Mouse (Mus musculus): ENCODE measurements around the gene Ano1. TPM values are rescaled to one million over a fixed set of nuclear protein-coding genes. Genes with fewer than 3 reads are reported as not detected.
A peak's percentile ranks its signal among the peaks of the same experiment; 100 is the strongest.

Gene Ano1
- polyA plus RNA-seq, 1 experiment from 2014 or later = 26.0 TPM

- Histone ChIP-seq H3K4me1 (ENCODE audit: control insufficient read depth, insufficient read depth, low read length) (no peaks in the 10 kb centered on the region; the same call in 1 of the 2 replicates), H3K4me3 (ENCODE audit: low read depth, low read length) (no peak overlapping the region), H3K4me2 (no peak overlapping the region), H3K27ac (ENCODE audit: low read depth, low read length) (no peak overlapping the region), H3K9me3 (ENCODE audit: control insufficient read depth, low read length) (no peaks in the 10 kb centered on the region), H3K36me3 (ENCODE audit: control insufficient read depth, insufficient read depth, low read length) (no peaks in the 10 kb centered on the region), H3K27me3 (ENCODE audit: control insufficient read depth, insufficient read depth, low read length) (peaks cover 4% of the 10 kb centered on the region), H3K9ac (ENCODE audit: low read length) (no peak overlapping the region)
- ATAC-seq (ENCODE audit: low FRiP score) (no peak), DNase-seq (ENCODE audit: low spot score, missing footprints) (no peak)
- WGBS = 53% methylated on average over 6 of the region's 6 CpGs
These were observed 193.2 kb downstream of the Ano1 start for GRCm38 (mm10) chr7:144558552-144558951.

DNA sequence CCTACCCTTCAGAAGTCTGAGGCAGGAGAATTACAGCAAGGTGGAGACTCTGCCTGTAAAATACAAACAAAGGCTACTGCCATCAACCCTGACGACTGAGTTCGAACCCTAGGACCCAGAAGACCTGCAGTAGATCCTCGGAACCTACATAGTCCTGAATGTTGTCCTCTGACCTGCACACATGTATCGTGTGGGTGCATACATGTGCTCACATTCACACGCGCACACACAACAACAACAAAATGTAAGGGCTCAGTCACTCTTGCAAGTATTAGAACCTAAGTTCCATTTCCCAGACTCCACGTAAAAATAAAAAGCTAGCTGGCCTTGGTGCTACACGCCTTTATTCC lies 197.7 kb downstream of the Ano1 start:
- Histone ChIP-seq H3K27me3 (ENCODE audit: control insufficient read depth, insufficient read depth, low read length) (peaks cover 4% of the 10 kb centered on the region), H3K9me3 (ENCODE audit: control insufficient read depth, low read length) (no peaks in the 10 kb centered on the region), H3K4me1 (ENCODE audit: control insufficient read depth, insufficient read depth, low read length) (peaks cover 12% of the 10 kb centered on the region), H3K4me3 (ENCODE audit: low read depth, low read length) (peak overlapping the region; percentile 97), H3K9ac (ENCODE audit: low read length) (peak overlapping the region; percentile 93), H3K27ac (ENCODE audit: low read depth, low read length) (no peak overlapping the region), H3K36me3 (ENCODE audit: control insufficient read depth, insufficient read depth, low read length) (no peaks in the 10 kb centered on the region), H3K4me2 (peak overlapping the region; percentile 86)
- ATAC-seq (ENCODE audit: low FRiP score) = peak; percentile 56
- DNase-seq (ENCODE audit: low spot score, missing footprints) = peak; percentile 80
- 28% methylated on average over 8 of the region's 8 CpGs for WGBS

DNA sequence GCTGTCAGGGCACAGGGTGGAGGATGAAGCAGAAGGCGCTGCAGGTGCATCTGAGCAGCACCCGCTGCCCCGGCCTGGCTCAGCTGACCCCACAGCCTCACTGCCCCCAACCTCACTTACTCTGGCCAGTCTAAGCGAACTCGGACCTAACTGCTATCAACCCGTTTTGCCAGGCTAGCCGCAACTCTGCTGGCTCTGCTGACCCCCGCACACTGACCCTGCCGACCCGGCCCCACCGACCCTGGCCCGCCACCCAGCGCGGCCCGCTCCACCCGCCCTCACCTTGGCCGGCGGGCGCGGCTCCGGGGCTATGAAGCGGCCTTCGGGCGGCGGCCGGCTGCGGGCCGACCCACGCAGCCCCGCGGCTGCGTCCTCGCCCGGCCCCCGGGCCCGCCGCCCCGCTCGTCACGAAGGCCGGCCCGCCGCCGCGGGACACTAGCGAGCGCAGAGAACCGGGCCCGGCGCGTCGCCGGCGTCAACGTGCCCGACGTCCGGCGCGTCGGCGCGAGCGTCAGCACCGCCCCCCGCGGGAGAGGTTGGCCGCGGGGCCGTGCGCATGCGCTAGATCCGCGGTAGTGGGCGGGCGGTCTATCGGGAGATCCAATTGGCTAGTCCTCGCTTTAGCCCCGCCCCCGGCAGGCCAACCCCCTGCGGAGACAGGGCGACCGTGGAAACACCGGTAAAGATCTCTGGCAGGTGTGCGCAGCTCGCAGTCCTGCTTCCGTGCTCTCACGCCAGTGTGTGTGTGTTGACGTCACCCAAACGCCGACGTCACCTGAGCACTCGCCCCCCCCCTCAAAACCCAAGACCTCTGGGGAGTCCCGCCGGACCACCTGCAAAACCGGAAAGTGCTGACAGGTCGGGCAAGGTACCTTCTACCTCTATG lies 198.3 kb downstream of the Ano1 start, which contains the start of gene Ppfia1:
TSS of gene Ppfia1 (minus strand) at position 493 of the 886 bp plus-strand sequence.
- ATAC-seq (ENCODE audit: low FRiP score) = peak; percentile 94
- H3K9ac ChIP-seq (ENCODE audit: low read length) = peak within 1 kb of the TSS; percentile 93
- WGBS = under 1% methylated on average over 76 of the region's 97 CpGs
- peaks cover 12% of the 10 kb centered on the region for H3K4me1 ChIP-seq (ENCODE audit: control insufficient read depth, insufficient read depth, low read length)
- no peaks in the 10 kb centered on the region for H3K9me3 ChIP-seq (ENCODE audit: control insufficient read depth, low read length)
- H3K27me3 ChIP-seq (ENCODE audit: control insufficient read depth, insufficient read depth, low read length) = peaks cover 4% of the 10 kb centered on the region
- DNase-seq (ENCODE audit: low spot score, missing footprints) = peak; percentile 100
- H3K36me3 ChIP-seq (ENCODE audit: control insufficient read depth, insufficient read depth, low read length) = no peaks in the 10 kb centered on the region
- peak within 1 kb of the TSS; percentile 97 for H3K4me3 ChIP-seq (ENCODE audit: low read depth, low read length)
- H3K4me2 ChIP-seq = peak within 1 kb of the TSS; percentile 86
- no peak within 1 kb of the TSS; the same call in 1 of the 2 replicates for H3K27ac ChIP-seq (ENCODE audit: low read depth, low read length)

DNA sequence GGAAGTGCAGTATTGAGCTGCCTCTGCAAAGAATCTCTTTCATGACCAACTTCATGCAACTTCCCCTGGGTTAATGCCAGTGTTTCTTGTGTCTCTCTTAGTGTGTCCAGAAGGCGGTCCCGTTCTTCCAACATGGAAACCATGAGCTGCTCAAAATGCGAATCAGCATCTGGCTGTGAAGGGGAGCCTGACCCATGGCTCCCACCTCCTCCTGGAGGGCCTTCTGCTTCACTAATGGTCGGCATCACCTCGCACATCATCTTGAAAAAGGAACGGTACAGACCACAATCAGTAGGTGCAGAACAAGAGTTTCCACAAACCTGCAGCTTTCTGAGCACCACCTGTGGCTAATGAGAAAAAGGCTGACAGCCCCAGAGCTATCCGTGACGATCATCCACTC lies 199.5 kb downstream of the Ano1 start:
- peaks cover 12% of the 10 kb centered on the region for H3K4me1 ChIP-seq (ENCODE audit: control insufficient read depth, insufficient read depth, low read length)
- peaks cover 4% of the 10 kb centered on the region for H3K27me3 ChIP-seq (ENCODE audit: control insufficient read depth, insufficient read depth, low read length)
- no peak for ATAC-seq (ENCODE audit: low FRiP score)
- WGBS = 92% methylated on average over 8 of the region's 8 CpGs
- DNase-seq (ENCODE audit: low spot score, missing footprints) = peak; percentile 47
- H3K9ac ChIP-seq (ENCODE audit: low read length) = peak overlapping the region; percentile 93
- H3K36me3 ChIP-seq (ENCODE audit: control insufficient read depth, insufficient read depth, low read length) = no peaks in the 10 kb centered on the region
- no peak overlapping the region for H3K4me3 ChIP-seq (ENCODE audit: low read depth, low read length)
- H3K4me2 ChIP-seq = peak overlapping the region; percentile 86
- H3K9me3 ChIP-seq (ENCODE audit: control insufficient read depth, low read length) = no peaks in the 10 kb centered on the region
- no peak overlapping the region for H3K27ac ChIP-seq (ENCODE audit: low read depth, low read length)

- Histone ChIP-seq H3K9me3 (ENCODE audit: control insufficient read depth, low read length) (no peaks in the 10 kb centered on the region), H3K27me3 (ENCODE audit: control insufficient read depth, insufficient read depth, low read length) (no peaks in the 10 kb centered on the region; the same call in 1 of the 2 replicates), H3K9ac (ENCODE audit: low read length) (no peak overlapping the region), H3K4me2 (no peak overlapping the region), H3K36me3 (ENCODE audit: control insufficient read depth, insufficient read depth, low read length) (no peaks in the 10 kb centered on the region), H3K4me1 (ENCODE audit: control insufficient read depth, insufficient read depth, low read length) (peaks cover 12% of the 10 kb centered on the region), H3K27ac (ENCODE audit: low read depth, low read length) (no peak overlapping the region), H3K4me3 (ENCODE audit: low read depth, low read length) (no peak overlapping the region)
- no peak for ATAC-seq (ENCODE audit: low FRiP score)
- 88% methylated on average over 1 of the region's 1 CpGs for WGBS
- peak; percentile 53 for DNase-seq (ENCODE audit: low spot score, missing footprints)
These were observed 201.0 kb downstream of the Ano1 start for GRCm38 (mm10) chr7:144550811-144551210.

DNA sequence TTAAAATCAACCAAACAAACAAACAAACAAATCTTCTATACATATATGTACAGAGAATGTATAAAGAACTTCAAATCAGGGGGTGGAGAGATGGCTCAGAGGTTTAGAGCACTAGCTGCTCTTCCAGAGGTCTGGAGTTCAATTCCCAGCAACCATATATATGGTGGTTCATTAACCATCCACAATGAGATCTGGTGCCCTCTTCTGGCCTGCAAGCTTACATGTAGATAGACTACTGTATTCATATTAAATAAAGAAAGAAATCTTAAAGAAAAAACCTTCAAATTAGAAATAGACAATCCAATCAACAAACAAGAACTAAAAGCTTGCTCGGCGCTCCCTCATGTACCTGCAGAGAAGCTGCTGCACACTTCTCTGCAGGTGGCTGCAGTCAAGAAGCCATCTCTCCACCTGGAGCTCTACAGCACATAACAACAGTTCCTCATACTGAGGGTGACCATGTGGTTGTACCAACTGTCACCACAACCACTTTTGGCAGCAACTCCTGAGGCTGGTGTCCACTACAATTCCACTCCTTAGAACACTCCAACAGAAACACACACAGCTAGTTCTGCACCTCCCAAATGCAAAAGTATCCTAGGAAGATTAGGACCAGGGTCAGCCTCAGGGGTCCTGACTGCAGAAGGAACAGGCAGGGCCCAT lies 201.7 kb downstream of the Ano1 start:
- H3K4me1 ChIP-seq (ENCODE audit: control insufficient read depth, insufficient read depth, low read length) = peaks cover 12% of the 10 kb centered on the region
- no peak overlapping the region for H3K27ac ChIP-seq (ENCODE audit: low read depth, low read length)
- no peak overlapping the region for H3K4me2 ChIP-seq
- H3K27me3 ChIP-seq (ENCODE audit: control insufficient read depth, insufficient read depth, low read length) = no peaks in the 10 kb centered on the region
- no peaks in the 10 kb centered on the region for H3K36me3 ChIP-seq (ENCODE audit: control insufficient read depth, insufficient read depth, low read length)
- WGBS = 98% methylated on average over 2 of the region's 2 CpGs
- no peak for ATAC-seq (ENCODE audit: low FRiP score)
- H3K9me3 ChIP-seq (ENCODE audit: control insufficient read depth, low read length) = no peaks in the 10 kb centered on the region
- DNase-seq (ENCODE audit: low spot score, missing footprints) = no peak
- no peak overlapping the region for H3K4me3 ChIP-seq (ENCODE audit: low read depth, low read length)
- H3K9ac ChIP-seq (ENCODE audit: low read length) = no peak overlapping the region

- no peak overlapping the region for H3K27ac ChIP-seq (ENCODE audit: low read depth, low read length)
- H3K36me3 ChIP-seq (ENCODE audit: control insufficient read depth, insufficient read depth, low read length) = no peaks in the 10 kb centered on the region
- H3K27me3 ChIP-seq (ENCODE audit: control insufficient read depth, insufficient read depth, low read length) = no peaks in the 10 kb centered on the region
- H3K4me2 ChIP-seq = no peak overlapping the region
- H3K4me3 ChIP-seq (ENCODE audit: low read depth, low read length) = no peak overlapping the region
- no peaks in the 10 kb centered on the region for H3K4me1 ChIP-seq (ENCODE audit: control insufficient read depth, insufficient read depth, low read length)
- DNase-seq (ENCODE audit: low spot score, missing footprints) (no peak), ATAC-seq (ENCODE audit: low FRiP score) (no peak)
- H3K9me3 ChIP-seq (ENCODE audit: control insufficient read depth, low read length) = no peaks in the 10 kb centered on the region
- no peak overlapping the region for H3K9ac ChIP-seq (ENCODE audit: low read length)
- WGBS = 92% methylated on average over 3 of the region's 3 CpGs
These were observed 206.5 kb downstream of the Ano1 start for GRCm38 (mm10) chr7:144545231-144545630.

DNA sequence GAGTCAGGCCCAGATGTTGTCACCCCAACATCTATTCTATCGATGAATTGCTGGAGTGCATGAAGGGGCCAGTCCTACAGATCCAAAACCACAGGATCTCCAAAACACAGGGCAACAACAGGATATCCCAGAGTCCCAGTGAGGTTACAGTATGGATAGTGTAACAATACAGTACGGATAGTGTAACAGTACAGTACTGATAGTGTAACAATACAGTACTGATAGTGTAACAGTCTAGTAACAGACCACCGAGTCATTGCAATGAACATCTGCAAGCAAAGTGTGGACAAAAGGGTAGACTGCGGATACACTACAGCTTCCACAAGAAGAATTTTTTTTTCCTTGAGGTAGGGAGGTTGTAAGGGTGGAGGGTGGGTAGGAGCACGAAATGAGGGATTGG lies 210.4 kb downstream of the Ano1 start:
- no peak overlapping the region for H3K4me3 ChIP-seq (ENCODE audit: low read depth, low read length)

GRCm38 (mm10) chr7:144539146-144539545 lies 212.6 kb downstream of the Ano1 start:
- Histone ChIP-seq H3K9me3 (ENCODE audit: control insufficient read depth, low read length) (no peaks in the 10 kb centered on the region), H3K4me3 (ENCODE audit: low read depth, low read length) (no peak overlapping the region), H3K4me2 (no peak overlapping the region), H3K36me3 (ENCODE audit: control insufficient read depth, insufficient read depth, low read length) (no peaks in the 10 kb centered on the region), H3K9ac (ENCODE audit: low read length) (no peak overlapping the region), H3K27ac (ENCODE audit: low read depth, low read length) (no peak overlapping the region), H3K27me3 (ENCODE audit: control insufficient read depth, insufficient read depth, low read length) (no peaks in the 10 kb centered on the region), H3K4me1 (ENCODE audit: control insufficient read depth, insufficient read depth, low read length) (no peaks in the 10 kb centered on the region)
- ATAC-seq (ENCODE audit: low FRiP score) = no peak
- DNase-seq (ENCODE audit: low spot score, missing footprints) = no peak
- WGBS = 90% methylated on average over 2 of the region's 2 CpGs

More for the DNA sequence above, 210.4 kb downstream of the Ano1 start:
- no peaks in the 10 kb centered on the region for H3K36me3 ChIP-seq (ENCODE audit: control insufficient read depth, insufficient read depth, low read length)
- no peaks in the 10 kb centered on the region for H3K27me3 ChIP-seq (ENCODE audit: control insufficient read depth, insufficient read depth, low read length)
- 93% methylated on average over 5 of the region's 5 CpGs for WGBS
- H3K4me2 ChIP-seq = no peak overlapping the region
- no peak overlapping the region for H3K9ac ChIP-seq (ENCODE audit: low read length)
- no peak for DNase-seq (ENCODE audit: low spot score, missing footprints)
- no peaks in the 10 kb centered on the region for H3K4me1 ChIP-seq (ENCODE audit: control insufficient read depth, insufficient read depth, low read length)
- no peak overlapping the region for H3K27ac ChIP-seq (ENCODE audit: low read depth, low read length)
- ATAC-seq (ENCODE audit: low FRiP score) = no peak
- H3K9me3 ChIP-seq (ENCODE audit: control insufficient read depth, low read length) = no peaks in the 10 kb centered on the region
